Mouse (Mus musculus): ENCODE data around the gene Agxt2. TPM values are rescaled to one million over a fixed set of nuclear protein-coding genes. Genes with fewer than 3 reads are reported as not detected.

Gene Agxt2
- total RNA-seq, 2 experiments from 2014 or later, result not detected

DNA sequence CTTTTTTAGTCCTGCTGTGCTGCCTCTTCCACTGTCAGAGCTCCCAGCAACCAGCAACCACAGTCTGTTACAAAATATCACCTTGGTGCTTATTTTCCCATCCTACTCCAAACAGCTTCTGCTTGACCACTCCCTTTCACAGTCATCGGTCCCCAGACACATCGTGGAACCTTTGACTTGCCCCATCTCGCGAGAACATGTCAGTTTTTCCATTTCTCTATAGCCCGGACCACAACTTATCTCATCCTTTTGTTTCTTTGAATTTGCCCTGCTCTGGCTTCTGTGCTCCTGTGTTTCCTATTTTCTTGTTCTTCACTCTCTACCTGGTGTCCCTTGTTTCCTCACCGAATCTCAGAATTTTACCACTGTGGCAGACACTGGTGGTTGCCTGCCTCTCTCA, 67.8 kb downstream of the Agxt2 start:
- no peak for ATAC-seq (ENCODE audit: poor library complexity, severe bottlenecking)

DNA sequence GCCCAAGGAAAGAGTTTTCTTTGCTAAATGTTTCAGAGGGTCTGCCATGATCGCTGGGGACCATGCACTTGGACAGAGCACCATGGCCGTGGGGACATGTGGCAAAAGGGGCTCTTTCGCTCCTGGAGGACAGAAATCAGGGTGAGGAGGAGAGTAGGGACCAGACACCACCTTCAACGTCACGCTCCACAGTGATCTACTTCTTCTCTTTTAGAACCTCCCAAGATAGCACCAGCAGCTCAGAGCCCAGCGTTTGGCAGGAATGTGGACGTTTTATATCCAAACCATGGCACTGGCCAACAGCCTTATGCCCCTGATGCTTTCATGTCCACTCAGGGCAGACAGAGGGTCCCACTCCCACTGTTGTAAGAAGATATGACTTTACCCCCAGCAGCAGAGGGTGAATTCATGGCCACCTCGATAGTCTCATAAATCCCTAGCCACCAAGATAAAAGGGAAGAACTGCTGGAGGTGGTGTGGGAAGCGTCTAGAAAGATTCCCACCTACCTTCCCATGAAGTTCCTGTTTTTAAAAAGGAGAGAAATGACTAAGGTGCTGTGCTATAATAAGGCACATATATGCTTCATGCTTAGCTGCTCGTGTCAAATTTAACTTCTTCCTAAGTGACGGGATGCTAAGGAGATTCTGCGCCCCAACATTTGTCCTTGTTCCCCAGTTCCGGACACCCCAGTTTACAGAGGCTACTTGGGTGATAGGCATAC, 68.4 kb downstream of the Agxt2 start:
- no peak for ATAC-seq (ENCODE audit: poor library complexity, severe bottlenecking)

DNA sequence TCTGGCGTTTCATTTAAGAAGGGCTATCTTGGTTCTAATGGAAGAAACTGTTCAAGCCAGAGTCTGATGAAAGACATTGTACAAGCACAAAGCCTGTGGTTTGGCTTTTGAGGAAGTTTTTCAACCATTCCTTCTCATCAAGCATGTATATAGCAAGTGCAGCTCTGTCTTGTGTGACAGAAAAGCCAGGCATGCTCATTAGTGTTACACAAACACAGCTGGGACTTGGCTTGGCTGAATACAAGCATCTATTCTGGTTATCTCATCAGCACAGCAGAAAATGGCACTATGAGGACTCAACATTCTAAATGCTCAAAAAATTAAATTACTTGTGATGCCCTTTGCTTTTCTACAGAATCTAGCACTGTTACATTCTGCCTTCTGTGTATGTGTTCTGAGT, 78.6 kb downstream of the Agxt2 start:
- peak; percentile 43; the same call in 1 of the 2 replicates for ATAC-seq (ENCODE audit: poor library complexity, severe bottlenecking)

DNA sequence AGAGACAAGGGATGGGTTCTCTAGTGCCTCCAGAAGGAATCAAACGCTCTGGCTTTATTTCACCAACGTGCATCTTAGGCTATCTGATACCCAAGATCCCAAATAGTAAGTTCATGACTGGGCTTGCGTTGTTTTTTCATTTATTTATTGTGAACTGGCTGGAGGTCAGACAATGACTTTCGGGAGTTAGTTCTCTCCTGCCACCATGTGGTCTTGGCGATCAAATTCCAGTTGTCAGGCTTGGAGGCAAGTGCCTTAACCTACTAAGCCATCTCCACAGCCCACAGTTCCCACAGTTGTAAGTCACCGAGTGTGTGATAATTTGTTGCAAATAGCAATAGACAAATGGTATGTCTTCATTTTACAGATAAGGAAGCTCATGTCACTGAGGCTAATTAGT, 81.6 kb downstream of the Agxt2 start:
- no peak for ATAC-seq (ENCODE audit: poor library complexity, severe bottlenecking)

DNA sequence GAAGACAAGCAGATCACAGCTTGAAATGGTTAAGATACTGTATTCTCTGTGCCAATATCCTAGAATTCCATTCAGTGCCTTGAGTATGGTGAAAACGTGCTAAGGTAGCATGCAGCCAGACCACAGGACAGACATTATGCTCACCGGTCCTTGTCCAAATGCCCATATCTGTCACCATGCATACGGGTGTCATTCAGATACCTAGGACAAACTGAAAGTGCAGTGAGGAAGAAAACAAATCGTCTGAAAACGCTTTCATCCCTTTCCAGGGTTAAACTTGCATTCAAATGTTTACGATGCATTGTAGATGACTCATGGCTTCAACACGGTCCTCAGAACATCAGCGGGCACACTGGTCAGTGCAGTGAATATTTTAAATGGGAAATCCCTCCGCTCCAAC, 83.2 kb downstream of the Agxt2 start:
- ATAC-seq (ENCODE audit: poor library complexity, severe bottlenecking), result no peak

DNA sequence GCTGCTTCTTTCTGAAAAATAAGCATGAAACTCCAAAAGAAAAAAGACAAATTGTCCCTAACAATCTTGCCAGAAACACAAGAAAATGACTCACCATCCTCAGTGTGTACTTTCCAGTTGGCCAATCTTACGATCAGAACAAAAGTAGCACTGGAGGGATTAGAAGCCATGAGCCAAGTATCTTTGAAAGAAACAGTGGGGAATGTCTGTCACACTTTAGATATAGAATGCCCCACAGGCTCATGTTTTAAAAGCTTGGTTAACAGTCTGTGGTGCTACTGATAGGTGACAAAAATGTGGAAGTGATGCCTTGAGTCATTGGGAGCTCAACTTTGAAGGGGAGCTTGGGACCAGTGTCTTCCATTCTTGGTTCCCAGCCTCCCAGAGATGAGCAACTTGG, 83.9 kb downstream of the Agxt2 start:
- ATAC-seq (ENCODE audit: poor library complexity, severe bottlenecking), result no peak

DNA sequence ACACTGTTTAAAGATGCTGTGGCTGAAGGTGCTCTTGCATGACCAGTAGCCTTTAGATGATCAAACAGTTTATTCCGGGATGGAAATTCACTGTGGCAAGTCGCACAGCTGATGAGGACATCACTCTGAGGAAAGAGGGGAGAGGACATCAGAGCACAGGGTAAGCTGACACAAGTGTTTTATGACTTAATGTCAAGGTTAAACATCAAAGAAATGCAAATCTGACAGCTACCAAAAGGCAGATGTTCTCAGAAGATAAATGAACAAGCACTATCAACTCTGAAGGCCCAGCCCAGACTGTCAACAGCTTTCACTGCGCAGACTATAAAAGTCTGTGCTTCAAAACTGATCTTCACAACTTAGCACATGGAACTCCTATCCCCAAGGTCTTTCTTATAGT, 88.8 kb downstream of the Agxt2 start:
- no peak for ATAC-seq (ENCODE audit: poor library complexity, severe bottlenecking)

Other genes starting within 250 kb of the Agxt2 start
- gene Prlr, start 181.3 kb upstream of the Agxt2 start, total RNA-seq (2015), result 0.09 TPM in 1 of 2 replicates, not detected in the other
- 0.37 TPM in 1 of 2 replicates, not detected in the other for gene Prlr, start 181.3 kb upstream of the Agxt2 start, total RNA-seq (2017)
- 0.64 TPM in 1 of 2 replicates, not detected in the other for gene Gm21973, start 33.2 kb upstream of the Agxt2 start, total RNA-seq (2015)
- not detected in 2 replicates for gene Gm21973, start 33.2 kb upstream of the Agxt2 start, total RNA-seq (2017)
- 35.1 and 36.9 TPM in 2 replicates for gene Dnajc21, start 112.0 kb downstream of the Agxt2 start, total RNA-seq (2015)
- 37.5 and 42.2 TPM in 2 replicates for gene Dnajc21, start 112.0 kb downstream of the Agxt2 start, total RNA-seq (2017)
- gene Brix1, start 127.4 kb downstream of the Agxt2 start, total RNA-seq (2015), result 34.3 and 49.4 TPM in 2 replicates
- 15.1 and 15.9 TPM in 2 replicates for gene Brix1, start 127.4 kb downstream of the Agxt2 start, total RNA-seq (2017)
- gene Rad1, start 127.5 kb downstream of the Agxt2 start, total RNA-seq (2015), result 14.9 and 17.1 TPM in 2 replicates
- 11.1 and 11.9 TPM in 2 replicates for gene Rad1, start 127.5 kb downstream of the Agxt2 start, total RNA-seq (2017)
- not detected in 2 replicates for gene Ttc23l, start 200.1 kb downstream of the Agxt2 start, total RNA-seq (2015)
- not detected in 2 replicates for gene Ttc23l, start 200.1 kb downstream of the Agxt2 start, total RNA-seq (2017)